Mouse (Mus musculus): Measurements from ENCODE around the gene Scd4. TPM values are rescaled to one million over a fixed set of nuclear protein-coding genes. Genes with fewer than 3 reads are reported as not detected.

Gene Scd4
- total and polyA plus RNA-seq, 3 experiments, result 0.13 to 0.44 (median 0.23) TPM

DNA sequence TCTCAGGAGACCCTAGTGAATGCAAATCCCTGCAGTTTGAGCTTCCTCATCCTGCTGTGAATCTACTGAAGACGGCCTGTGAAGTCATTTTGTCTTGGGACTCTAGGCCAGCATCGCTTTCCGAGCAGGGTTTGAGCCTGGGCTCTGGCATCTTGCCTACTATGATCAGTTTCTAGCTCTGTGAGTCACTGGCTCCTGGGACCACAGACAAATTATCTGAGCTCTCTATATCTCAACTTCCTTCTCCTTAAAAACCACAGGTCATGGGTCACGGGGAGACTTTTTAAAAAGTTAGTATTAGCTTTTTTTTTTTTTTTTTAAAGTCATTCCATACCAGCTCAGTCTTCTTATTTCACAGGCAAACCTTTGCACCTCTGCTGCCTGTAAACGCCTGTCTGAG lies 981 bp upstream of the Scd4 start:
- no peak for TF ChIP-seq CTCF (IDR thresholded peaks at IDR 0.05; ENCODE audit: low read depth, low read length)
- TF ChIP-seq GATA1 (IDR thresholded peaks at IDR 0.05; ENCODE audit: borderline replicate concordance, low read length), result no peak
- no peak for TF ChIP-seq POLR2AphosphoS5 (IDR thresholded peaks at IDR 0.05; ENCODE audit: insufficient replicate concordance, low read depth, low read length)
- no peak for TF ChIP-seq TAL1 (conservative IDR thresholded peaks at IDR 0.05; ENCODE audit: low read depth, low read length)
- no peak for TF ChIP-seq GATA2 (IDR thresholded peaks at IDR 0.05; ENCODE audit: borderline replicate concordance, low read depth, low read length)
- H3K4me1 ChIP-seq (ENCODE audit: insufficient read depth, low read depth, low read length), result peaks cover 5% of the 10 kb centered on the region; the same call in 1 of the 2 replicates
- H3K36me3 ChIP-seq (replicated peaks), result no peaks in the 10 kb centered on the region
- no peaks in the 10 kb centered on the region for H3K9me3 ChIP-seq (replicated peaks)
- no peak for DNase-seq (ENCODE audit: low spot score)
- ATAC-seq (ENCODE audit: extremely low read depth, insufficient number of reproducible peaks, low FRiP score, poor library complexity, severe bottlenecking), result no peak
- H3K27me3 ChIP-seq (ENCODE audit: insufficient read depth, low read length), result peaks cover 21% of the 10 kb centered on the region
- H3K4me3 ChIP-seq (ENCODE audit: low read depth, low read length), result no peak overlapping the region

DNA sequence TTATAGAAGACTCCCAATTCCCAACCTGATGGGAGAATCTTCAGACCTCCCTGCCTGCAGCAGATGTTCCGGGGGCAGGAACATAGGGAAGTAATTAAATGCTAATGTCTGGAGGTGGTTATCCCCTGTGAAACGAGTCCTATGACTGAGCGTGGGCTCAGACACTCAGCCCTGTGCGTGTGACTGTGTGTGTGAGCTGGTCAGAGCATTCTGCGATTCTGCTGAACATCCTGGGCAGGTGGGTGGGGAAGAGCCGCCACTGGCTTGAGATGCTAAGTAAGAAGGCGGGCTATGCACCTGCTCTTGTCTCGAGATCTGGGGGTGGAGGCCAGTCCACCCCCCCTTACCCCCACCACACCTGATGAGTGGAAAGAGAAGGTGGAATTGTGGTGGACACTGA lies 566 bp upstream of the Scd4 start:
- no peak for DNase-seq (ENCODE audit: low spot score)

DNA sequence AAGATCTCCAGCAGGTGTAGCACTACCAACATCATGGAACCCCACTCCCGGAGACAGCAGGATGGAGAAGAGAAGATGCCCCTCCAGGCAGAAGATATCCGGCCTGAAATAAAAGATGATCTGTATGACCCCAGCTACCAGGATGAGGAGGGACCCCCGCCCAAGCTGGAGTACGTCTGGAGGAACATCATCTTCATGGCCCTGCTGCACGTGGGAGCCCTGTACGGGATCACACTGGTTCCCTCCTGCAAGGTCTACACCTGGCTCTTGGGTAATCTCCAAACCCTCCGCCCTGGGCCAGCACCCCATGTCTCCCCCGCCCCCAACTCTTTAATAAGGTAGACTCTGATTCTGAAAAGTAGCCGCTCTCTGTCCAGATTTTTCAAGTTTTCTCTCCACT lies 1.1 kb downstream of the Scd4 start:
- H3K27me3 ChIP-seq (ENCODE audit: insufficient read depth, low read length), result peaks cover 29% of the 10 kb centered on the region
- peaks cover 7% of the 10 kb centered on the region; the same call in 1 of the 2 replicates for H3K4me1 ChIP-seq (ENCODE audit: insufficient read depth, low read depth, low read length)
- DNase-seq (ENCODE audit: low spot score) (no peak), ATAC-seq (ENCODE audit: extremely low read depth, insufficient number of reproducible peaks, low FRiP score, poor library complexity, severe bottlenecking) (no peak)
- no peaks in the 10 kb centered on the region for H3K36me3 ChIP-seq (replicated peaks)
- TF ChIP-seq POLR2AphosphoS5 (IDR thresholded peaks at IDR 0.05; ENCODE audit: insufficient replicate concordance, low read depth, low read length), result no peak
- no peak for TF ChIP-seq GATA1 (IDR thresholded peaks at IDR 0.05; ENCODE audit: borderline replicate concordance, low read length)
- no peak for TF ChIP-seq GATA2 (IDR thresholded peaks at IDR 0.05; ENCODE audit: borderline replicate concordance, low read depth, low read length)
- TF ChIP-seq CTCF (IDR thresholded peaks at IDR 0.05; ENCODE audit: low read depth, low read length), result no peak
- TF ChIP-seq TAL1 (conservative IDR thresholded peaks at IDR 0.05; ENCODE audit: low read depth, low read length), result no peak
- no peaks in the 10 kb centered on the region for H3K9me3 ChIP-seq (replicated peaks)
- H3K4me3 ChIP-seq (ENCODE audit: low read depth, low read length), result no peak overlapping the region

More for the DNA sequence above, 566 bp upstream of the Scd4 start:
- Histone ChIP-seq H3K4me3 (ENCODE audit: low read depth, low read length) (no peak overlapping the region), H3K4me1 (ENCODE audit: insufficient read depth, low read depth, low read length) (peaks cover 5% of the 10 kb centered on the region; the same call in 1 of the 2 replicates), H3K9me3 (replicated peaks) (no peaks in the 10 kb centered on the region), H3K36me3 (replicated peaks) (no peaks in the 10 kb centered on the region), H3K27me3 (ENCODE audit: insufficient read depth, low read length) (peaks cover 22% of the 10 kb centered on the region)
- no peak for ATAC-seq (ENCODE audit: extremely low read depth, insufficient number of reproducible peaks, low FRiP score, poor library complexity, severe bottlenecking)
- TF ChIP-seq GATA2 (IDR thresholded peaks at IDR 0.05; ENCODE audit: borderline replicate concordance, low read depth, low read length) (no peak), POLR2AphosphoS5 (IDR thresholded peaks at IDR 0.05; ENCODE audit: insufficient replicate concordance, low read depth, low read length) (no peak), GATA1 (IDR thresholded peaks at IDR 0.05; ENCODE audit: borderline replicate concordance, low read length) (no peak)

DNA sequence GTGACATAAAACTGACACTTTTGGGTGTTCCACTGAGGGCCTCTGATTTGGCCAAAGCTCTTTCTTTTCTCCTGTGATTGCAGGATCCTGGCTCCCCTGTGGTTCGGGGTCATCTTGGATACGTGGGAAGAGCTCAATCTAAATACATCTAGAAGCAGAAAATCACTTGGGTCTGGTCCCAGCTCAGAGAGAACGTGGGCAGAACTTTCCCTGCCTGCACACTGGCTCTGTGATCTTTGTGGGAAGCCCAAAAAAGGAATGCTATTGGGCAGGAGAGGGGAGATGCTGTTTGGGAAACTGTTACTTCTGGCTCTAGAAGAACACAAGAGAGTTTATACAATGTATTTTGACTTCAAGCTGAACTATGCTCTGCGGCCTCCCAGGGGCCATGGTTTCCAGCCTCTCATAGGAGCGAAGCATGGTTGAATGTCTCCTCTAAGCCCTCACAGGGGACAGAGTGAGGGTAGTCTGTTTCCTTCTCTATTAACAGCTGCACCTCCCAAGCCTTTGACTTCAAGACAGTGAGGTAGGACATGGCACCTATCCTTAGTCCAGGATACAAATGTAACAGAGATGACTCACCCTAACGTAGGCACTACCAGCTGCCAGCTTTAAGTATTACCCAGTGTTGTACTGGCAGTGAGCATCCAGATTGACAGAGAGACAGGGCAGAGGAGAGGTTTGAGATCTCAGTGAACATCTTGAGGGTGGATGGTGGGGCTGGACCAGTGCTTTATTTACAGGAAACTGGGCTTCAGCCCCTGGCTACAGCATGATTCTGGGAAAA lies 3.2 kb downstream of the Scd4 start:
- no peaks in the 10 kb centered on the region for H3K36me3 ChIP-seq (replicated peaks)
- peaks cover 33% of the 10 kb centered on the region for H3K27me3 ChIP-seq (ENCODE audit: insufficient read depth, low read length)
- no peak overlapping the region for H3K4me3 ChIP-seq (ENCODE audit: low read depth, low read length)
- ATAC-seq (ENCODE audit: extremely low read depth, insufficient number of reproducible peaks, low FRiP score, poor library complexity, severe bottlenecking), result no peak
- TF ChIP-seq CTCF (IDR thresholded peaks at IDR 0.05; ENCODE audit: low read depth, low read length), result no peak
- TF ChIP-seq POLR2AphosphoS5 (IDR thresholded peaks at IDR 0.05; ENCODE audit: insufficient replicate concordance, low read depth, low read length), result no peak
- TF ChIP-seq GATA1 (IDR thresholded peaks at IDR 0.05; ENCODE audit: borderline replicate concordance, low read length), result no peak
- no peak for TF ChIP-seq TAL1 (conservative IDR thresholded peaks at IDR 0.05; ENCODE audit: low read depth, low read length)
- no peak for TF ChIP-seq GATA2 (IDR thresholded peaks at IDR 0.05; ENCODE audit: borderline replicate concordance, low read depth, low read length)
- no peak for DNase-seq (ENCODE audit: low spot score)
- H3K4me1 ChIP-seq (ENCODE audit: insufficient read depth, low read depth, low read length), result peaks cover 7% of the 10 kb centered on the region; the same call in 1 of the 2 replicates
- no peaks in the 10 kb centered on the region for H3K9me3 ChIP-seq (replicated peaks)

DNA sequence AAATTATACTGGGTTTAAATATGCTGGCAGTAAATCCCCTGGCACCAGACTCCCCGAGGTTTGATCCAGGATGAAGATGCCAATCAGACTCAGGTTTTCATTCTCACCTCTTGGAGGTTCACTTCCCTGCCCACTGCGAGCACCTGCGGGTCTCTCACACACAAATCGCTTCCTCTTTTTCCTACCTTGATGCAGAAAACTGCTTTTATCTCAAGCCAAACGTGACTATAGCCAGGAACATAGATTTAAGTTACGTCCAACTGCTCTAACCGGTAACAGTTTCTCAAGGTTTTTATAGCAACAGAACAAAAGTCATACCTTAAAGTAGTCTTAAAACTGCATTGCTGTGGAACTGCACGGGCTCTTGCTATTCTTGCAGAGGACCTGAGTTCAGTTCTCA lies 16.8 kb downstream of the Scd4 start:
- peaks cover 29% of the 10 kb centered on the region for H3K27me3 ChIP-seq (ENCODE audit: insufficient read depth, low read length)
- no peaks in the 10 kb centered on the region for H3K36me3 ChIP-seq (replicated peaks)
- DNase-seq (ENCODE audit: low spot score) (no peak), ATAC-seq (ENCODE audit: extremely low read depth, insufficient number of reproducible peaks, low FRiP score, poor library complexity, severe bottlenecking) (no peak)
- H3K9me3 ChIP-seq (replicated peaks), result peaks cover 2% of the 10 kb centered on the region
- no peak overlapping the region for H3K4me3 ChIP-seq (ENCODE audit: low read depth, low read length)
- TF ChIP-seq POLR2AphosphoS5 (IDR thresholded peaks at IDR 0.05; ENCODE audit: insufficient replicate concordance, low read depth, low read length), result no peak
- TF ChIP-seq GATA2 (IDR thresholded peaks at IDR 0.05; ENCODE audit: borderline replicate concordance, low read depth, low read length), result no peak
- no peak for TF ChIP-seq CTCF (IDR thresholded peaks at IDR 0.05; ENCODE audit: low read depth, low read length)
- no peak for TF ChIP-seq TAL1 (conservative IDR thresholded peaks at IDR 0.05; ENCODE audit: low read depth, low read length)
- no peak for TF ChIP-seq GATA1 (IDR thresholded peaks at IDR 0.05; ENCODE audit: borderline replicate concordance, low read length)
- H3K4me1 ChIP-seq (ENCODE audit: insufficient read depth, low read depth, low read length), result peaks cover 3% of the 10 kb centered on the region; the same call in 1 of the 2 replicates

DNA sequence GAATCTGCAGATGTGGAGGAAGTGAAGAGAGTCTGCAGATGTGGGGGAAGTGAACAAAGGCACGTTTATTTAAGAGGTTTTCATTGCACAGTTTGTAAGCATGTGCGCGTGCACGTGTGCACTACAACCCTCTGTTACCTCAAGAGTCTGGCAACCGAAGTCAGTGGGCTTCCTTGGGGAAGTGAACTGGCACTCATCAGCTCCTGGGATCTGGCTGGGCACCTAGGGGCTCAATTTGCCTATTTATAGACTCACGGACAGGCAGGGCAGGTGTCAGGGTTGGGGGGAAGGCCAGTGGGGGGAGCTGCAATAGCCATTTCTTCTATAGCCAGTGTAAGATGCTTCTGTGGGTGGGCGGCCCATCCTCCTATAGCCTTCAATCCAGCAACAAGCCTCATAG lies 18.9 kb downstream of the Scd4 start:
- Histone ChIP-seq H3K9me3 (replicated peaks) (peaks cover 2% of the 10 kb centered on the region), H3K4me3 (ENCODE audit: low read depth, low read length) (no peak overlapping the region), H3K36me3 (replicated peaks) (no peaks in the 10 kb centered on the region), H3K27me3 (ENCODE audit: insufficient read depth, low read length) (peaks cover 35% of the 10 kb centered on the region), H3K4me1 (ENCODE audit: insufficient read depth, low read depth, low read length) (peaks cover 3% of the 10 kb centered on the region; the same call in 1 of the 2 replicates)
- DNase-seq (ENCODE audit: low spot score), result no peak
- TF ChIP-seq TAL1 (conservative IDR thresholded peaks at IDR 0.05; ENCODE audit: low read depth, low read length), result no peak
- TF ChIP-seq GATA1 (IDR thresholded peaks at IDR 0.05; ENCODE audit: borderline replicate concordance, low read length), result no peak
- no peak for TF ChIP-seq CTCF (IDR thresholded peaks at IDR 0.05; ENCODE audit: low read depth, low read length)
- TF ChIP-seq GATA2 (IDR thresholded peaks at IDR 0.05; ENCODE audit: borderline replicate concordance, low read depth, low read length), result no peak
- TF ChIP-seq POLR2AphosphoS5 (IDR thresholded peaks at IDR 0.05; ENCODE audit: insufficient replicate concordance, low read depth, low read length), result no peak
- no peak for ATAC-seq (ENCODE audit: extremely low read depth, insufficient number of reproducible peaks, low FRiP score, poor library complexity, severe bottlenecking)
